Mouse (Mus musculus) heart, postnatal 0 days (tissue): ENCODE data around the gene Hba-x.

ENCODE experiments used
- CTCF ChIP-seq: IDR thresholded peaks from 2 replicates; pipeline ENCODE4 v1.5.1; 2016; ENCODE audit warnings: antibody characterized with exemption, control low read depth, low read depth
- EP300 ChIP-seq: IDR thresholded peaks from 2 replicates; pipeline ENCODE4 v1.6.1; 2016; ENCODE audit warnings: antibody characterized with exemption, low read depth

- no peak for TF ChIP-seq CTCF
- no peak for TF ChIP-seq EP300
These were observed 9.0 kb downstream of the Hba-x start for GRCm38 (mm10) chr11:32285031-32285775.
